Mouse (Mus musculus) ovary, postnatal 14 days (tissue): Measurements from ENCODE around the gene Prpf3.
"Not testable (repeated sequence)": the region's sequence is repeated elsewhere in the genome, so short reads cannot be mapped to it uniquely, and the experiment has no call there.

Experiments
- DNase-seq: peaks from one replicate; pipeline ENCODE4 v3.0.0; 2022; ENCODE audit warnings: low spot score

The Prpf3 gene

GRCm38 (mm10) chr3:95855502-95856089 is at the start of gene Prpf3:
Prpf3 (minus strand) TSS chr3:95855885.
- peak; percentile 89 for DNase-seq

- DNase-seq = no peak
These were observed 48.9 kb upstream of the Prpf3 start, which contains the start of gene Car14 for GRCm38 (mm10) chr3:95904568-95904967. Car14 (minus strand) TSS chr3:95904691.

DNA sequence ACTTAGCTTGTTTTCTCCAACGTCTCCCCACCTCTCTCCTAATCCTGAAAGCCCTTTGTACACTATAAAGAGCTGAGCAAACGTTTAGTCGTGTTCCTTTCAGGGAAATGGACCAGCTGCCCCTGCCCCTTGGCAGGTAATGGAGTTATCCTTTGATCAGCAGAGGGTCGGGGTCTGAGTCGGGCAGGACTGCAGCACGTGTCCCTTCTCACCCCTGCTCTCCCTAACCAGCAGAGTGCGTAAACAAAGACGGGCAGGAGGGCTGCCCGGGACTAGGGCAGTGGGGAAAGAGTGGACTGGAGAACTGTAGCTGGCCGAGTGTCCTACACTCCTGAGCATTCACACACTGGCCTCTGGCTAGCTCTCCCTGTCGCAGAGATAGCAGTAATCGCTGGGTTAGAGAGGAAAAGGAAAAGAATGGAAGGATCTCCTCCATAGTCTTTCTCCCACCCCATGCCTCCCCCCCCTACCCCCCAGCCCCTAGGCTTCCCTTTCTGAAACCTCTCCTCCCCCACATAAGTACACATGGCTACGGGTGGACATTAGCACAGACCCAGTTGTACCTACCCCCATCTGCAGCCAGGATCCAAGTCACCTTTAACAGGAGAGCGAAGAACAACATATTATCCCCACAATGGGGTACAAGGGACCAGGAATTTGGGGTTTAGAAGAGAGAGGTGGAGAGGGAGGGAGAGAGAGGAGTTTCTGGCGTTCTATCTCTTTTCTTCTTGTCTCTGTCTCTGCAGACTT is 48.2 kb upstream of the Prpf3 start:
- no peak for DNase-seq

GRCm38 (mm10) chr3:95902643-95903042 is 47.0 kb upstream of the Prpf3 start:
- DNase-seq = no peak

GRCm38 (mm10) chr3:95902373-95902625 is 46.6 kb upstream of the Prpf3 start:
- no peak for DNase-seq

DNA sequence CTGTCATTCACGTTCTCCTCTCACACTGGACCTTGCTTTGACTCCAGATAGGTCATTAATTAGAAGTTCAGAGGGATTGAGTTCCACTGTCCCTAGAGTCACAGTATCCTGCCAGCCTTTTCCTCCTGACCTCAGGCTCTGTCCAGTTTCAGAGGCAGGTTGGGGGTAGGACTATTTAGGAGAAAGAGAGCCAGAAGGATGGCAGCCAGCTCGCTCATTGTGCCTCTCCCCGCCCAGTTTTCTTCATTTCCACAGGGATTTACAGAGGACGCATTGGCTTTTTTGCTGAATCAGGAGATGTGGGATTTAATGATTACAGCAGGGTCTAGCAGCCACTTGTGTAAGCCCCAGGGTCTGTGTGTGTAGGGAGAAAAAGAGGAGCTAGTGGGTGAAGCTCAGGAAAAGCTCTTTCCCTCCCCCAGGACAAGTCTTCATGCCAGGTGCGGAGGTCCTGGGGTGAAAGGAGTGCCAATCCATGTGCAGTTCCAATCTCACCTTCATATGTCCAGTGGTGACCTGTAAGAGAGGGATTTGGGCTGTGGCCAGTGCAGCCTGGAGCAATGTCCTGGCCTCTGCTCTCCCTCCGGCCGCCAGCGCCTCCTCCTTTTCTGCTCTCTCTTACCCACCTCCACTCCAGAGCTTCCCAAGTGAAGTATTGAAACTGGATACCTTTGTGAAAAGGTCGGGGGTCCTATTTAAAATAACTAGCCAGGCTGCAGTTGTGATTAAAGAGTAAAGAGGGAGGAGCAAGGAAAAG is 46.1 kb upstream of the Prpf3 start:
- DNase-seq = no peak

- no peak for DNase-seq
These were observed 44.3 kb upstream of the Prpf3 start for GRCm38 (mm10) chr3:95899800-95900524.

GRCm38 (mm10) chr3:95895501-95895900 is 39.8 kb upstream of the Prpf3 start:
- DNase-seq = not testable (repeated sequence)

DNA sequence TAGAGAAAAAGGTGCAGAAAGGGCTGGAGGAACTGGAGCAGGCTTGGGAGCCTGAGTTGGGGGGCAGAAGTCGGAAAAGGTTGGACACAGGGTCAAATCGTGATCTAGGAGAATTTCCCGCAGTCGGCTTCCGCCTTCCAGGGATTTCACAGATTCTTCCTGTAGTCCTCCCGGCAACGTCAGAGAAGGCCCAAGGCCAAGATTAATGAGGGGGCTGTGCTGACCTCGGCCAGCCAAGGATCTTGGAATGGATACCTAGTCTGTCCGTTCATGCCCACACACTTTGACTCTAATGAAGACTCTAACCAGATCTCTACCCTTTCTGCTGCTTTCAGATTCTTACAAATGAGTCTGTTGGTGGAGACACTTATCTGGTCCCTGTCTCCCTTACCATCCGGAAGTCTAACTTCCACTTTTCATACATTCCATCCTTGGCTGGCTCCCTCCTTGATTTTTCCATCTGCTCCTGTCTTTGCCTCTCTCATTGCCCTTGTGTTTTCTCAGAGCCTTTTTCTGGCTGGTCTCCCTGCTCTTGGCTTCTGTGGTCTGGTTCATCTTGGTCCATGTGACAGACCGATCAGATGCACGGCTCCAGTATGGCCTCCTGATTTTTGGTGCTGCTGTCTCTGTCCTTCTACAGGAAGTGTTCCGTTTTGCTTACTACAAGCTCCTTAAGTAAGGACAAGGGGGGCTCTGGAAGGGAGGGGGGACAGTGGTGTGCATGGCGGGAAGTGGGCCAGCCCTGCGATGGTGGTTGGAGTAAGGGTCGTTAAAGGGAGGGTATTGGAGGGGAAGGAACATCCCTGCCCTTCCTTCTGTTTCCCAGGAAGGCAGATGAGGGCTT is 38.9 kb upstream of the Prpf3 start:
- DNase-seq = peak; percentile 64

GRCm38 (mm10) chr3:95893606-95894316 is 38.1 kb upstream of the Prpf3 start, which contains the start of gene Aph1a:
Aph1a (plus strand) TSS chr3:95893969.
- peak; percentile 88 for DNase-seq

DNA sequence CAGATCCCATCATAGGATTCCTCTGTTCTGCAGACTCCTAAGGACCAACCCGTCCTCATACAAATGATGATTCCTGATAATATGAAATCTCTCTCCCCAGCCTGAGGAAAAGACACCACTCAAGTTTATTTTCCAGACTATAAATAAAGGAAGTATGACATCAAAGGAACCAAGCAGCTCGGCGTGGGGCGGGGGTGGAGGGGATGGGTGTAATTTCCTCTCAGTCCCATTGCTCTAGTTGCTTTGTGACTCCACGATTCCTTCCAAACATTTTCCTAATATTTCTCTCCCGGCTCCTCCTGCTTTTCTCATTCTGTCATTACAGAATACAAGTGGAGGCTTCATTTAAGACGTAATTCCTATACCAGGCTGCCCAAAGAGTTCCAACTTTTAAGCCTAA is 37.4 kb upstream of the Prpf3 start:
- no peak for DNase-seq

- DNase-seq = no peak
These were observed 36.7 kb upstream of the Prpf3 start for GRCm38 (mm10) chr3:95892066-95893052.

GRCm38 (mm10) chr3:95891211-95892065 is 35.8 kb upstream of the Prpf3 start, which contains the start of gene BC028528:
BC028528 (minus strand) TSS chr3:95892005.
- no peak for DNase-seq

DNA sequence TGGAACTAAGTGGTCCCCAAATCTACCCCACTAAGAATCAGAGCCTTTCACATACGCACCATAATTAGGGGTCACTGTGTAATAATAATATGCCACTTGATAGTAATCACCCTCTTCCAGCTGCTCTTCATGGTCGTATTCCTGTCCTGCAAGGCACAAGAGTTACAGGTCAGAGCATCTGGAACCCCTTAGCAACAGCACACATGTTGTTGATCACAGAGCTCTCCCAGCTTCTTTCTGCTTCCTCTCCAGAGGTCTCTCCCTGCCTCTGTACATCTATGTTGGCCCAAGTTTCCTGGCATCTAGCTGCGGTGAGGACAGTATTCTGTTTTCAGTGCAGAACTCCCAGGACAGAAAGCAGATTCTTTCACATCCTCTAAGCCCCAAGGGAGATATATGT is 34.0 kb upstream of the Prpf3 start:
- DNase-seq = no peak

- no peak for DNase-seq
These were observed 31.9 kb upstream of the Prpf3 start for GRCm38 (mm10) chr3:95887596-95887995.

DNA sequence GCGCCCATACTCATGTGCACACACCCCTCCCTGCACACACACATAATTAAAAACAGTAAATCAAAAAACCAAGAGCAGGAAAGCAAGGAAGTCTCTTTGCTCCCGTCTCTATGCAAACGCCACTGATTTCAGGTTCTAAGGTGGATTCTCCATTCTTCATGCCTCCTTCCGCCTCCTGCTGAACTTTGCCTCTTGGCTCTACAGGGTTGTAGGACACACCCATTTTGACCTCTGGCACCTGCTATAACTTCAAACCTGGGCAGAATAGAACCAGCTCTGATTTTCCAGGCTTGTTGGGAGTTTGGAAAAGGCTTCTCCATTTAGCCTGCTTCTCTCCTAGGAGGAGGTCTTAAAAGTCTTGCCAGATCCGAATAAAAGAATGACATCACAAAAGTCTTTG is 28.7 kb upstream of the Prpf3 start:
- DNase-seq = no peak

DNA sequence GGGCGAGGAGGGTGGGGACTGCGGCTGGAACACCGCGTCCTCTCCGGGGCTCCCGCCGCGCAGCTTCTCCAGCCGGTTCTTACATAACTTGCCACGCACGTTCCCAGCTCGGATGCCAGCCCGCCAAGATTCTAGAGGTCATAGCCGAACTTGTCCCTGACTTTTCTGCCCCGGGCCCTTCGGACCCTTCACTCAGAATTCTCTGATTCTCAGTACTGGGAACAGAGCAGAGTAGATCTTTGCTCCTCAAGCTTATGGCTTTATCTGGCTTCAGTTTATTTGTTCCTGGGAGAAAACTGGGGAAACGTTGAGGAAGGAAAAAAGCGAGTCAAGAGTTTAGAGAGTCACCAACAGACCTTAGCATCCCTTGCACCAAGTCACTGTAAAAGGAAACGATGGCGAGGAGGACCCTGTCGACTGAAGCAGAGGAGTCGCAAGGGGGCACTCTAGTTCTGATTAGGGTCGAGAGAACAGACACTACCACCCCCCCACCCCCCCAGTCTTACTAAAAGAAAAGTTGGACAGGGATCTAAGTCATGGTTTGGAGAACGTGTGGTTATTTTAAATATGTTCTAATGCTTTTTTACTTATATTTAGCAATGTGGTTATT is 27.2 kb upstream of the Prpf3 start:
- peak; percentile 66 for DNase-seq
